Mouse (Mus musculus) CH12.LX (cell line): ENCODE measurements at regions not wholly inside any gene's neighbourhood (a gene's known extent, or its start where the extent isn't known, plus 50 kb on each side); places are given as distances from the start of the nearest gene placed in this dataset.

ENCODE experiments used
- DNase-seq: peaks from one replicate; pipeline ENCODE4 v3.0.0-alpha.2; 2013; ENCODE audit errors: extremely low read depth
- H3K27ac ChIP-seq: 2 replicates; pipeline ENCODE4 v1.5.1; 2012; ENCODE audit warnings: low read depth, mild to moderate bottlenecking, control low read depth, moderate library complexity; ENCODE audit not compliant: insufficient read depth
- H3K27me3 ChIP-seq: replicated peaks from 2 replicates; pipeline ENCODE3; 2012; ENCODE audit warnings: inconsistent platforms
- H3K36me3 ChIP-seq, 2 experiments: replicated peaks in 1 of 2; 2 replicates each; pipeline versions ENCODE3 to v1.6.1; 2012; ENCODE audit warnings: inconsistent platforms in 1 of 2, low read length in 1 of 2, mild to moderate bottlenecking in 1 of 2, mixed read lengths in 1 of 2, moderate library complexity in 1 of 2; ENCODE audit not compliant: control insufficient read depth in 1 of 2, insufficient read depth in 1 of 2
- H3K4me1 ChIP-seq, 2 experiments: 2 replicates each; pipeline ENCODE4 v1.6.1; 2012; ENCODE audit warnings: inconsistent platforms in 1 of 2, moderate library complexity in 1 of 2; ENCODE audit not compliant: insufficient read depth in 2 of 2, control insufficient read depth in 1 of 2
- H3K4me2 ChIP-seq: 2 replicates; pipeline ENCODE4 v1.6.1; 2012; ENCODE audit warnings: low read depth, mild to moderate bottlenecking, control low read depth; ENCODE audit not compliant: poor library complexity, insufficient read depth, severe bottlenecking
- H3K4me3 ChIP-seq, 3 experiments: fragments of 150-350 bp in 1 of 3; sonication (generic) in 1 of 3; replicated peaks in 1 of 3; 2 replicates each; pipeline versions ENCODE3 to v1.5.1; 2011 to 2012; ENCODE audit warnings: low read depth in 2 of 3, low read length in 2 of 3, mild to moderate bottlenecking in 2 of 3, moderate library complexity in 2 of 3, control low read depth in 1 of 3, improper control_type of control experiment in 1 of 3, inconsistent platforms in 1 of 3, mixed read lengths in 1 of 3; ENCODE audit not compliant: poor library complexity in 1 of 3
- H3K79me2 ChIP-seq: replicated peaks from 2 replicates; pipeline ENCODE4 v1.6.1; 2012; ENCODE audit warnings: mild to moderate bottlenecking, moderate library complexity; ENCODE audit not compliant: control insufficient read depth, poor library complexity, insufficient read depth, severe bottlenecking; ENCODE audit errors: extremely low read depth
- H3K9ac ChIP-seq: 2 replicates; pipeline ENCODE4 v1.6.1; 2012; ENCODE audit warnings: low read depth, mild to moderate bottlenecking, control low read depth, moderate library complexity; ENCODE audit not compliant: insufficient read depth
- H3K9me3 ChIP-seq: replicated peaks from 2 replicates; pipeline ENCODE3; 2012; ENCODE audit warnings: low read length, inconsistent platforms, mixed read lengths
- BHLHE40 ChIP-seq: IDR thresholded peaks from 2 replicates; pipeline ENCODE4 v1.6.1; 2011; ENCODE audit warnings: mild to moderate bottlenecking, low read depth, low read length, improper control_type of control experiment
- CHD2 ChIP-seq: IDR thresholded peaks from 2 replicates; pipeline ENCODE4 v1.6.1; 2011; ENCODE audit warnings: low read length, improper control_type of control experiment
- CTCF ChIP-seq, 2 experiments: IDR thresholded peaks in 1 of 2; conservative IDR thresholded peaks in 1 of 2; 2 replicates each; pipeline ENCODE4 v1.5.1; 2011 to 2012; ENCODE audit warnings: low read depth in 2 of 2, low read length in 2 of 2, improper control_type of control experiment in 1 of 2, inconsistent platforms in 1 of 2, mild to moderate bottlenecking in 1 of 2, moderate library complexity in 1 of 2
- E2F4 ChIP-seq: IDR thresholded peaks from 2 replicates; pipeline ENCODE4 v1.6.1; 2011; ENCODE audit warnings: low read depth, low read length, improper control_type of control experiment; ENCODE audit not compliant: insufficient replicate concordance
- ELF1 ChIP-seq: IDR thresholded peaks from 2 replicates; pipeline ENCODE4 v1.6.1; 2014; ENCODE audit warnings: low read depth, mild to moderate bottlenecking, inconsistent platforms, low read length, improper control_type of control experiment
- EP300 ChIP-seq: IDR thresholded peaks from 2 replicates; pipeline ENCODE4 v1.6.1; 2011; ENCODE audit warnings: low read length, improper control_type of control experiment
- ETS1 ChIP-seq: conservative IDR thresholded peaks from 2 replicates; pipeline ENCODE4 v1.6.1; 2012; ENCODE audit warnings: low read depth, mild to moderate bottlenecking, inconsistent platforms, low read length, improper control_type of control experiment, moderate library complexity
- IRF4 ChIP-seq: IDR thresholded peaks from 2 replicates; pipeline ENCODE4 v1.6.1; 2014; ENCODE audit warnings: low read depth, mild to moderate bottlenecking, inconsistent platforms, low read length, improper control_type of control experiment
- JUN ChIP-seq: IDR thresholded peaks from 2 replicates; pipeline ENCODE4 v1.6.1; 2011; ENCODE audit warnings: low read depth, mild to moderate bottlenecking, low read length, improper control_type of control experiment, moderate library complexity; ENCODE audit not compliant: insufficient read depth
- JUND ChIP-seq: conservative IDR thresholded peaks from 2 replicates; pipeline ENCODE4 v1.6.1; 2011; ENCODE audit warnings: low read depth, low read length, improper control_type of control experiment
- MAFK ChIP-seq: IDR thresholded peaks from 2 replicates; pipeline ENCODE4 v1.6.1; 2011; ENCODE audit warnings: low read length, improper control_type of control experiment; ENCODE audit not compliant: insufficient replicate concordance
- MAX ChIP-seq: IDR thresholded peaks from 2 replicates; pipeline ENCODE4 v1.6.1; 2011; ENCODE audit warnings: low read length, improper control_type of control experiment
- MEF2A ChIP-seq: IDR thresholded peaks from 2 replicates; pipeline ENCODE4 v1.6.1; 2014; ENCODE audit warnings: low read depth, mild to moderate bottlenecking, inconsistent platforms, low read length, improper control_type of control experiment, borderline replicate concordance
- MXI1 ChIP-seq: IDR thresholded peaks from 2 replicates; pipeline ENCODE4 v1.6.1; 2011; ENCODE audit warnings: mild to moderate bottlenecking, low read depth, low read length, improper control_type of control experiment
- NRF1 ChIP-seq: IDR thresholded peaks from 2 replicates; pipeline ENCODE4 v1.6.1; 2014; ENCODE audit warnings: low read depth, mild to moderate bottlenecking, inconsistent platforms, low read length, improper control_type of control experiment, moderate library complexity
- PAX5 ChIP-seq: IDR thresholded peaks from 2 replicates; pipeline ENCODE4 v1.6.1; 2012; ENCODE audit warnings: low read length, inconsistent platforms, mixed read lengths
- POLR2AphosphoS2 ChIP-seq: IDR thresholded peaks from 2 replicates; pipeline ENCODE4 v1.6.1; 2011; ENCODE audit warnings: low read depth, low read length, improper control_type of control experiment
- TCF12 ChIP-seq: IDR thresholded peaks from 2 replicates; pipeline ENCODE4 v1.6.1; 2014; ENCODE audit warnings: low read depth, mild to moderate bottlenecking, inconsistent platforms, low read length, improper control_type of control experiment
- USF1 ChIP-seq: IDR thresholded peaks from 2 replicates; pipeline ENCODE4 v1.6.1; 2014; ENCODE audit warnings: low read depth, mild to moderate bottlenecking, inconsistent platforms, low read length, improper control_type of control experiment
- USF2 ChIP-seq: conservative IDR thresholded peaks from 2 replicates; pipeline ENCODE4 v1.6.1; 2011; ENCODE audit warnings: low read depth, low read length, improper control_type of control experiment
- ZC3H11A ChIP-seq: IDR thresholded peaks from 2 replicates; pipeline ENCODE4 v1.6.1; 2012; ENCODE audit warnings: low read depth, mild to moderate bottlenecking, inconsistent platforms, low read length, improper control_type of control experiment
- ZKSCAN1 ChIP-seq: IDR thresholded peaks from 2 replicates; pipeline ENCODE4 v1.6.1; 2012; ENCODE audit warnings: low read depth, inconsistent platforms, low read length, improper control_type of control experiment, borderline replicate concordance
- ZMIZ1 ChIP-seq: IDR thresholded peaks from 2 replicates; pipeline ENCODE4 v1.6.1; 2012; ENCODE audit warnings: low read depth, mild to moderate bottlenecking, inconsistent platforms, low read length, improper control_type of control experiment
- ZNF384 ChIP-seq: IDR thresholded peaks from 2 replicates; pipeline ENCODE4 v1.6.1; 2012; ENCODE audit warnings: low read depth, low read length, improper control_type of control experiment, inconsistent platforms
- dilution Hi-C: fragments of 300-500 bp; cut with MboI; formaldehyde crosslinking; loops from 2 replicates; pipeline ENCODE4 v1.14.3; 2020; ENCODE audit warnings: low sequenced_read_pairs; ENCODE audit not compliant: extremely low pct_unique_long_range_greater_than_20kb, extremely low pct_ligation_motif_present
- in situ Hi-C: fragments of 300-500 bp; cut with MboI; formaldehyde crosslinking; loops from 3 replicates; pipeline ENCODE4 v1.14.3; 2019; ENCODE audit warnings: low sequenced_read_pairs, low pct_ligation_motif_present, low pct_unique_long_range_greater_than_20kb, mixed read lengths

DNA sequence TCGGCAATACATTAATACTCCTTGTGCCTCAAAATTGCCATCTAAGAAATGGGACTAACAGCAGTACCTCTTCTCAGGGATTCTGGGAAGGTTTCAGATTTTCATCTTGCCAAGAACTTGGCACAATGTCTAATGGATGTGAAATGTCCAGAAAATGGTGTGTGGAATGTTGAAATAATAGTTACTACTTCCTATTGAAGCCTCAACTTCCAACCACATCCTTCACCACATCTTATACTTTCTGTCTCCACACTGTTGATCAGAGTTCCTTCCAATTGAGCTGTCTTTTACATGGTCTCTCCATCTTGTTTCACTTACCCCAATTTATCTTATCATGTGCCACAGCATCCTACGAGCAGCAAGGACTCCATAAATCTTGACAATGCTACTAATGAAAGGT, 122.3 kb upstream of the Fmo9 start:
- Histone ChIP-seq H3K36me3 (no peaks in the 10 kb centered on the region), H3K27me3 (no peaks in the 10 kb centered on the region), H3K27ac (no peak overlapping the region), H3K4me2 (no peak overlapping the region), H3K79me2 (no peaks in the 10 kb centered on the region)
- no peak for DNase-seq
- dilution Hi-C loops (no loop called here), in situ Hi-C loops (no loop called here)
- TF ChIP-seq BHLHE40 (no peak), ZKSCAN1 (no peak), MAFK (no peak), ZC3H11A (no peak), IRF4 (no peak), MAX (no peak), NRF1 (no peak), JUN (no peak), MEF2A (no peak), ELF1 (no peak), JUND (no peak), ZMIZ1 (no peak), EP300 (no peak), POLR2AphosphoS2 (no peak), USF1 (no peak), CHD2 (no peak), PAX5 (no peak), ETS1 (no peak), ZNF384 (no peak), USF2 (no peak)
- TF ChIP-seq, all 38 proteins: peak for 0
- Histone ChIP-seq H3K4me1 (no peaks in the 10 kb centered on the region), H3K4me3 (no peak overlapping the region), H3K9ac (no peak overlapping the region), H3K9me3 (no peaks in the 10 kb centered on the region)

DNA sequence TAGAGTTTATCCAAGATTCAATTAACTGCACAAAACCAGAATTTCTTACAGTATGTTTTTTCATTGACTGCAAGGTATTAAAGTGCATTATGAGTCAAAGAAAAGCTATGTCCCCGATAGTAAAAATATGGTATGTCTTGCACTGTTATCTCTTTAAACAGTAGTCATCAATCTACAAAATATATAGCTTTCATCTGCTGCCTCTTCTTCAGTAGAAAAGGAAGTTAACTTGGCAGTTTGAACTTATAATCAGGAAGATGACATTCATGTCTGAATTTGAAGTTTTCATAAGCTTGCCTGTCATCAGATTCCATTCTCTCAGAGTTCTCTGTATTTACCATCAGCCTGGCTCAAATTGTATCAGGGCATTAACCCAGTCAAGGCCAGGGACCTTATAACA, 122.7 kb upstream of the Fmo9 start:
- TF ChIP-seq TCF12 = no peak
- TF ChIP-seq USF1 = no peak
- no peak for TF ChIP-seq MEF2A
- no peak for TF ChIP-seq JUN
- no peak for TF ChIP-seq E2F4
- no peak for TF ChIP-seq ELF1
- TF ChIP-seq MAFK = no peak
- no peak for TF ChIP-seq POLR2AphosphoS2
- TF ChIP-seq MXI1 = no peak
- TF ChIP-seq ZNF384 = no peak
- TF ChIP-seq CHD2 = no peak
- no peak for TF ChIP-seq NRF1
- TF ChIP-seq CTCF (conservative IDR thresholded peaks at IDR 0.05 in 1 of 2, IDR thresholded peaks at IDR 0.05 in 1 of 2; ENCODE audit: low read depth in 2 of 2, low read length in 2 of 2) = no peak
- no peak for TF ChIP-seq IRF4
- TF ChIP-seq, all 38 proteins: peak for 0

More for the DNA sequence above, 122.7 kb upstream of the Fmo9 start:
- H3K9me3 ChIP-seq = no peaks in the 10 kb centered on the region
- no peak overlapping the region for H3K4me3 ChIP-seq
- no peak overlapping the region for H3K9ac ChIP-seq
- H3K79me2 ChIP-seq = no peaks in the 10 kb centered on the region
- in situ Hi-C loops = no loop called here
- H3K27ac ChIP-seq = no peak overlapping the region
- H3K4me2 ChIP-seq = no peak overlapping the region
- no peaks in the 10 kb centered on the region for H3K36me3 ChIP-seq
- DNase-seq = no peak
- dilution Hi-C loops = no loop called here
- no peaks in the 10 kb centered on the region for H3K27me3 ChIP-seq
- H3K4me1 ChIP-seq = no peaks in the 10 kb centered on the region
